Mouse (Mus musculus): ENCODE results near the gene Ola1.

- no peak for TF ChIP-seq POLR2A (IDR thresholded peaks at IDR 0.05; ENCODE audit: borderline replicate concordance, extremely low read depth, low read depth, low read length)
- TF ChIP-seq CTCF (IDR thresholded peaks at IDR 0.05; ENCODE audit: insufficient read depth, low read length) = no peak
Measured at GRCm38 (mm10) chr2:73169496-73169895, 49.2 kb downstream of the Ola1 start.
